Mouse (Mus musculus): Measurements from ENCODE around the gene Fgd4. TPM values are rescaled to one million over a fixed set of nuclear protein-coding genes. Genes with fewer than 3 reads are reported as not detected.
"Not testable (repeated sequence)": the region's sequence is repeated elsewhere in the genome, so short reads cannot be mapped to it uniquely, and the experiment has no call there.

Gene Fgd4
- polyA plus RNA-seq, 1 experiment from 2014 or later: 3.2 TPM

DNA sequence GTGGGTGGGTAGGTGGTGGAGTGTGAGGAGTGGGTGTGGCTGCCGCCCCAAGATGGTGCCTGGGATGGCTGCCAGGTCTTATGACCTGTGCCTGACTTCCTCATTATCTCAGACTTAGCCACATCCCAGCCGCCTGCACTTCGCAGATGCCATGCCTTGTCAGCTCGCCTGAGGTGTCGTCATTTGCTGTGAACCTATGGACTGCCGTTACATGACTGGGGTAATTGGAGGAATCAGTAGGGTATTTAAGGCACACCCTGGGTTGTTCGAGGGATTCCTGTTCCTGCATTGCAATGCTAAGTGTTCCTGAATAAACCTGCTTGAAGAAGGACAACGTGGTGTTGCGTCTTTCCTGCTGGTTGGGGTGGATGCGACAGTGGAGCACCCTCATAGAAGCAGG, 126.9 kb downstream of the Fgd4 start:
- not testable (repeated sequence) for H3K9me3 ChIP-seq (replicated peaks); H3K36me3 ChIP-seq; H3K4me2 ChIP-seq; H3K27ac ChIP-seq; H3K27me3 ChIP-seq (replicated peaks); H3K4me3 ChIP-seq; H3K4me1 ChIP-seq; ATAC-seq; H3K9ac ChIP-seq
- 72% methylated on average over 10 of the region's 10 CpGs for WGBS (ENCODE audit: insufficient replicate concordance)

DNA sequence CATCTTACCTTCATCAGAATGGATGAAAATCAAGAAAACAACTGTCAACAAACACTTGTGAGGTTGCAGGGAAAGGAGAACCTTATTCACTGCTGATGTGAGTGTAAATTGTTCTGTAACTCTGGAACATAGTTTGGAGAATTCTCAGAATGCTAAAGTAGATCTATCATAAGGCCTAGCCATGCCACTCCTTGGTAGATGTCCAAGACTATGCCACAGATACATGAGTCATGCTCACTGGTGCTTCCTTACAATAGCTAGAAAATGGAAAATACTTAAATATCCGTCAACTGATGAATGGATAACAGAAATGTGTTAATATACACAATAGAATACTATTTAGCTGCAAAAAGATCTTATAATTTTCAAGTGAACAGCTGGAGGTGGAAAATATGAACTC, 150.3 kb downstream of the Fgd4 start:
- ATAC-seq: no peak
- Histone ChIP-seq H3K4me3 (no peak overlapping the region), H3K9me3 (replicated peaks) (no peaks in the 10 kb centered on the region), H3K9ac (no peak overlapping the region), H3K27ac (no peak overlapping the region), H3K4me1 (no peaks in the 10 kb centered on the region), H3K27me3 (replicated peaks) (no peaks in the 10 kb centered on the region), H3K4me2 (no peak overlapping the region), H3K36me3 (no peaks in the 10 kb centered on the region)
- 54% methylated on average over 1 of the region's 1 CpGs for WGBS (ENCODE audit: insufficient replicate concordance)

DNA sequence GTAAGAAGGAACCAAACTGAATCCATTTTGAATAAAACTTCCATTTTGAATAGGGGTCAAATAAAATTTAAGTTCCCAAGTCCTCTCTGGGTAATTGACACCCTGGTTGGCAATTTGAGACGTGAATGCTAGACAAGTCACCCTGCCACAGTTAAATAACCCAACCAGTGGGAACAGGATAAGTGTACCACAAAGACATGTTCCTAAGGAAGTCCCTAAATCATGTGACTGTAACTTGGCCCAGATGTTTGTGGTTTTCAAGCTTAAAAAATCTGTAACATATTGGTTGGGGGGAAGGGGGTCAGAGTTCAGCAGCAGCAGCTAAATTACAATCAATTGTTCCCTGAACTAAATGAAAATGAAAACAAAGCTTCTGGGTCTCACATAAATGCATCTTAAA, 161.9 kb downstream of the Fgd4 start:
- Histone ChIP-seq H3K9me3 (replicated peaks) (no peaks in the 10 kb centered on the region), H3K9ac (no peak overlapping the region), H3K36me3 (peaks cover 5% of the 10 kb centered on the region; the same call in 1 of the 2 replicates), H3K27me3 (replicated peaks) (no peaks in the 10 kb centered on the region), H3K27ac (no peak overlapping the region), H3K4me2 (no peak overlapping the region), H3K4me1 (no peaks in the 10 kb centered on the region), H3K4me3 (no peak overlapping the region)
- whole genome bisulfite sequencing (ENCODE audit: insufficient replicate concordance): 13% methylated on average over 1 of the region's 1 CpGs
- no peak for ATAC-seq

DNA sequence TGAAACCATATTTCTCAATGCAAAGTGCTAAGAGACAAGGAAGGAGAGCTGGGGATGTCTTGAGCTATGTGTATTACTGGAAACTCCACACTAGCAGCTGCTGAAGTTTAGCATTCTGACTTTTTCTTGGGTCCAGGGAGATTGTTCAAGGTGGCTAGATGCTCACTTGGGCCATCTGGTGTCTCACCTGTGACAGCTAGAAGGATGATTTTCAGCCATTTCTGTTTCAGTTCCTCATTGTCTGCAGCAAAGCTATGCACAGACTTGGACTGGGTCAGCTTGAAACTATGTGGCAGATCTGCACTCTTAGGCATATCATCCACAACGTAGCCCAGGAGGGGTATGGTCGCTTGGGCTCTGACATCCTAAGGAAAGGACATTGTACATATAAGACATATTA, 177.9 kb downstream of the Fgd4 start:
- no peak overlapping the region for H3K4me3 ChIP-seq
- H3K9me3 ChIP-seq (replicated peaks): no peaks in the 10 kb centered on the region
- H3K36me3 ChIP-seq: no peaks in the 10 kb centered on the region
- no peak overlapping the region for H3K9ac ChIP-seq
- no peaks in the 10 kb centered on the region for H3K4me1 ChIP-seq
- no peaks in the 10 kb centered on the region for H3K27me3 ChIP-seq (replicated peaks)
- H3K27ac ChIP-seq: no peak overlapping the region
- WGBS (ENCODE audit: insufficient replicate concordance): 68% methylated on average over 2 of the region's 2 CpGs
- ATAC-seq: no peak
- no peak overlapping the region for H3K4me2 ChIP-seq

DNA sequence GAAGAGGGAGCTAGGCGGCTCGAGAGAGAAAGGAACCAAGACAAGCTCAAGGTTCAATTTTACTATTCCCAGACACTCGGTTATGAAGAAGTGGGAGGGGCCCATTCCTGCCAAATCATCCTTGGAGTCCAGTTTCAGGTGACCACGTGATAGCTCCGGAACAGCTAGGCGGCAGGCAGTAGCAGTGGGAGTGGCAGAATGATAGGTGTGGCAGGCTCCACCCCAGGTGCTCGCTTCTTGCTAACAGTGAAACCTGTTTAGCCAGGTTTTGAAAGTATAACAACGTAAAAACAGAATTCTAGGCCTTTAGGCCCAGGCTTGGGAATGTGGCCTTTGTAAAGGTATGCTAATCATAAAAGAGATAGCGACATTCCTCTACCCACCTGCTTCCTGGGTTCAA, 233.1 kb downstream of the Fgd4 start:
- not testable (repeated sequence) for H3K27me3 ChIP-seq (replicated peaks); H3K9me3 ChIP-seq (replicated peaks); ATAC-seq; H3K4me3 ChIP-seq; H3K4me1 ChIP-seq; H3K36me3 ChIP-seq; H3K9ac ChIP-seq; H3K4me2 ChIP-seq; H3K27ac ChIP-seq
- 62% methylated on average over 9 of the region's 9 CpGs for whole genome bisulfite sequencing (ENCODE audit: insufficient replicate concordance)

Other genes with a start within 250 kb of the Fgd4 start
- gene Dnm1l, start 241.6 kb downstream of the Fgd4 start, polyA plus RNA-seq (2016; fragmentation: Nextera tagmentation; extraction: Ambion mirVana): 36.1 and 37.4 TPM in 2 replicates
- gene Olfr19, start 75.9 kb upstream of the Fgd4 start, polyA plus RNA-seq (2016; fragmentation: Nextera tagmentation; extraction: Ambion mirVana): not detected in 2 replicates
- not detected in 2 replicates for gene Spag6l, start 228.9 kb upstream of the Fgd4 start, polyA plus RNA-seq (2016; fragmentation: Nextera tagmentation; extraction: Ambion mirVana)

All from liver, embryonic 12.5 days (tissue).